Mouse (Mus musculus) stomach, embryonic 16.5 days (tissue): ENCODE results near the gene Ptpn12. TPM values are rescaled to one million over a fixed set of nuclear protein-coding genes. Genes with fewer than 3 reads are reported as not detected.

Experiments
- ATAC-seq: fragments of 200-750 bp; cut with Nextera tagmentation; 2 replicates; pipeline ENCODE4 v1.8.0; 2017; ENCODE audit warnings: moderate number of reproducible peaks, moderate TSS enrichment; ENCODE audit not compliant: insufficient read depth, low FRiP score
- H3K27ac ChIP-seq: fragments of 300-500 bp; sonication (generic); 2 replicates; pipeline ENCODE4 v1.5.1; 2014; ENCODE audit warnings: low read length
- H3K27me3 ChIP-seq: fragments of 300-500 bp; sonication (generic); 2 replicates; pipeline ENCODE4 v1.6.1; 2014; ENCODE audit warnings: low read length, control low read depth, mixed read lengths; ENCODE audit not compliant: control insufficient read depth, insufficient read depth
- H3K36me3 ChIP-seq: fragments of 300-500 bp; sonication (generic); 2 replicates; pipeline ENCODE4 v1.6.1; 2014; ENCODE audit warnings: low read length; ENCODE audit not compliant: control insufficient read depth, insufficient read depth
- H3K4me1 ChIP-seq: fragments of 300-500 bp; sonication (generic); 2 replicates; pipeline ENCODE4 v1.6.1; 2014; ENCODE audit warnings: low read length, control low read depth, mixed read lengths; ENCODE audit not compliant: control insufficient read depth, insufficient read depth
- H3K4me2 ChIP-seq: fragments of 300-500 bp; sonication (generic); 2 replicates; pipeline ENCODE4 v1.6.1; 2014; ENCODE audit warnings: low read depth, low read length, mixed read lengths
- H3K4me3 ChIP-seq: fragments of 300-500 bp; sonication (generic); replicated peaks from 2 replicates; pipeline ENCODE4 v1.5.1; 2014; ENCODE audit warnings: mild to moderate bottlenecking, low read length
- H3K9ac ChIP-seq: fragments of 300-500 bp; sonication (generic); 2 replicates; pipeline ENCODE4 v1.6.1; 2014; ENCODE audit warnings: low read length
- H3K9me3 ChIP-seq: fragments of 300-500 bp; sonication (generic); replicated peaks from 2 replicates; pipeline ENCODE4 v1.6.1; 2016; ENCODE audit warnings: low read length, control low read depth; ENCODE audit not compliant: control insufficient read depth
- WGBS: fragments of 180-500 bp; shearing (Covaris S2); extraction: QIAGEN DNeasy Blood & Tissue Kit; methylation state at CpG from one replicate; pipeline ENCODE4 v1.1.7; 2014; 5-methylcytosine and 5-hydroxymethylcytosine counted together
- polyA plus RNA-seq: library from polyadenylated mRNA; unstranded; fragments of >200 nt; fragmentation: Nextera tagmentation; extraction: Ambion mirVana; gene quantifications from 2 replicates; pipeline ENCODE4 v1.2.1, GENCODE M21; 2015

Gene Ptpn12
- polyA plus RNA-seq, 1 experiment from 2014 or later = 15.0 TPM

- no peaks in the 10 kb centered on the region for H3K9me3 ChIP-seq
- WGBS = 67% methylated on average over 6 of the region's 6 CpGs
- peaks cover 7% of the 10 kb centered on the region for H3K4me1 ChIP-seq
- no peak overlapping the region for H3K4me3 ChIP-seq
- no peaks in the 10 kb centered on the region for H3K27me3 ChIP-seq
- H3K4me2 ChIP-seq = no peak overlapping the region
- no peak overlapping the region for H3K9ac ChIP-seq
- peak; percentile 56; the same call in 1 of the 2 replicates for ATAC-seq
- H3K27ac ChIP-seq = no peak overlapping the region
- H3K36me3 ChIP-seq = no peaks in the 10 kb centered on the region
Measured at GRCm38 (mm10) chr5:21034388-21034966, 21.2 kb downstream of the Ptpn12 start.

- H3K27me3 ChIP-seq = no peaks in the 10 kb centered on the region
- no peak overlapping the region for H3K4me3 ChIP-seq
- H3K4me1 ChIP-seq = peaks cover 7% of the 10 kb centered on the region
- no peak for ATAC-seq
- no peaks in the 10 kb centered on the region for H3K9me3 ChIP-seq
- H3K9ac ChIP-seq = no peak overlapping the region
- no peak overlapping the region for H3K4me2 ChIP-seq
- no peaks in the 10 kb centered on the region for H3K36me3 ChIP-seq
- 74% methylated on average over 11 of the region's 11 CpGs for whole genome bisulfite sequencing
- no peak overlapping the region for H3K27ac ChIP-seq
Measured at GRCm38 (mm10) chr5:21033382-21034056, 22.2 kb downstream of the Ptpn12 start.

- H3K9ac ChIP-seq = no peak overlapping the region
- 72% methylated on average over 3 of the region's 3 CpGs for WGBS
- H3K4me1 ChIP-seq = peaks cover 7% of the 10 kb centered on the region
- no peaks in the 10 kb centered on the region for H3K36me3 ChIP-seq
- H3K9me3 ChIP-seq = no peaks in the 10 kb centered on the region
- no peak overlapping the region for H3K4me3 ChIP-seq
- no peak for ATAC-seq
- H3K27ac ChIP-seq = no peak overlapping the region
- H3K4me2 ChIP-seq = no peak overlapping the region
- H3K27me3 ChIP-seq = no peaks in the 10 kb centered on the region
Measured at GRCm38 (mm10) chr5:21032626-21033025, 23.1 kb downstream of the Ptpn12 start.

GRCm38 (mm10) chr5:21030226-21030625, 25.5 kb downstream of the Ptpn12 start:
- peaks cover 7% of the 10 kb centered on the region for H3K4me1 ChIP-seq
- no peak overlapping the region for H3K9ac ChIP-seq
- no peak overlapping the region for H3K4me2 ChIP-seq
- no peak for ATAC-seq
- H3K4me3 ChIP-seq = no peak overlapping the region
- no peaks in the 10 kb centered on the region for H3K27me3 ChIP-seq
- H3K27ac ChIP-seq = no peak overlapping the region
- no peaks in the 10 kb centered on the region for H3K36me3 ChIP-seq
- H3K9me3 ChIP-seq = no peaks in the 10 kb centered on the region

GRCm38 (mm10) chr5:21017075-21017474, 38.6 kb downstream of the Ptpn12 start:
- Histone ChIP-seq H3K27me3 (no peaks in the 10 kb centered on the region), H3K36me3 (peaks cover 17% of the 10 kb centered on the region), H3K4me2 (no peak overlapping the region), H3K9ac (no peak overlapping the region), H3K27ac (no peak overlapping the region), H3K4me1 (no peaks in the 10 kb centered on the region), H3K9me3 (no peaks in the 10 kb centered on the region), H3K4me3 (no peak overlapping the region)
- 64% methylated on average over 5 of the region's 5 CpGs for WGBS
- ATAC-seq = no peak

- Histone ChIP-seq H3K9me3 (no peaks in the 10 kb centered on the region), H3K4me2 (no peak overlapping the region), H3K27me3 (no peaks in the 10 kb centered on the region), H3K4me3 (no peak overlapping the region), H3K27ac (no peak overlapping the region), H3K36me3 (peaks cover 6% of the 10 kb centered on the region), H3K9ac (no peak overlapping the region), H3K4me1 (no peaks in the 10 kb centered on the region)
- no peak for ATAC-seq
Measured at GRCm38 (mm10) chr5:21010908-21011307, 44.8 kb downstream of the Ptpn12 start.

GRCm38 (mm10) chr5:21002723-21003122, 53.0 kb downstream of the Ptpn12 start:
- Histone ChIP-seq H3K36me3 (peaks cover 37% of the 10 kb centered on the region), H3K9me3 (0 out of 2 replicates have a peak, but pooled peaks cover 6% of the 10 kb centered on the region), H3K27ac (no peak overlapping the region), H3K4me3 (no peak overlapping the region), H3K27me3 (no peaks in the 10 kb centered on the region), H3K4me2 (no peak overlapping the region), H3K4me1 (no peaks in the 10 kb centered on the region), H3K9ac (no peak overlapping the region)
- no peak for ATAC-seq
- WGBS = 88% methylated on average over 6 of the region's 6 CpGs

- H3K4me1 ChIP-seq = no peaks in the 10 kb centered on the region
- no peak for ATAC-seq
- H3K4me3 ChIP-seq = no peak overlapping the region
- no peak overlapping the region for H3K9ac ChIP-seq
- no peak overlapping the region for H3K27ac ChIP-seq
- peaks cover 45% of the 10 kb centered on the region for H3K36me3 ChIP-seq
- 90% methylated on average over 10 of the region's 10 CpGs for WGBS
- no peaks in the 10 kb centered on the region for H3K27me3 ChIP-seq
- H3K4me2 ChIP-seq = no peak overlapping the region
- H3K9me3 ChIP-seq = 0 out of 2 replicates have a peak, but pooled peaks cover 6% of the 10 kb centered on the region
Measured at GRCm38 (mm10) chr5:21001622-21002315, 53.9 kb downstream of the Ptpn12 start.

- Histone ChIP-seq H3K36me3 (peaks cover 57% of the 10 kb centered on the region), H3K9ac (no peak overlapping the region), H3K9me3 (0 out of 2 replicates have a peak, but pooled peaks cover 6% of the 10 kb centered on the region), H3K4me1 (no peaks in the 10 kb centered on the region), H3K27ac (no peak overlapping the region), H3K4me2 (no peak overlapping the region), H3K4me3 (no peak overlapping the region), H3K27me3 (no peaks in the 10 kb centered on the region)
- WGBS = 89% methylated on average over 6 of the region's 6 CpGs
- ATAC-seq = no peak
Measured at GRCm38 (mm10) chr5:20998427-20998826, 57.3 kb downstream of the Ptpn12 start.
